Mouse (Mus musculus) megakaryocyte, embryonic 14.5 days (primary cell): ENCODE data around the gene Sp3. TPM values are rescaled to one million over a fixed set of nuclear protein-coding genes. Genes with fewer than 3 reads are reported as not detected.
"Not testable (repeated sequence)": the region's sequence is repeated elsewhere in the genome, so short reads cannot be mapped to it uniquely, and the experiment has no call there.

Experiments used
- H3K27me3 ChIP-seq: replicated peaks from 2 replicates; pipeline ENCODE3; 2012; ENCODE audit warnings: inconsistent platforms
- H3K36me3 ChIP-seq: replicated peaks from 2 replicates; pipeline ENCODE3; 2012; ENCODE audit warnings: low read length, inconsistent platforms, mixed read lengths
- H3K4me1 ChIP-seq: 2 replicates; pipeline ENCODE4 v1.6.1; 2012; ENCODE audit warnings: inconsistent platforms
- H3K4me3 ChIP-seq: replicated peaks from 2 replicates; pipeline ENCODE3; 2012; ENCODE audit warnings: moderate library complexity, mild to moderate bottlenecking, inconsistent platforms
- H3K9me3 ChIP-seq: 2 replicates; pipeline ENCODE4 v1.6.1; 2012; ENCODE audit warnings: inconsistent platforms
- FLI1 ChIP-seq: IDR thresholded peaks from 2 replicates; pipeline ENCODE4 v1.6.1; 2012; ENCODE audit warnings: low read length, inconsistent platforms, mixed read lengths
- GATA1 ChIP-seq: IDR thresholded peaks from 3 replicates; pipeline ENCODE4 v1.6.1; 2012; ENCODE audit warnings: mixed read lengths, low read length, inconsistent platforms, borderline replicate concordance
- polyA plus RNA-seq: library from polyadenylated mRNA; stranded (reverse); fragments of >175 nt; gene quantifications from 2 replicates; pipeline ENCODE4 v1.2.3, GENCODE M21; 2012; ENCODE audit warnings: low replicate concordance; ENCODE audit not compliant: insufficient read depth

Sp3 gene
- polyA plus RNA-seq = 2.3 and 2.5 TPM in 2 replicates

- Histone ChIP-seq H3K4me3 (peak within 1 kb of the TSS; percentile 91), H3K4me1 (peaks cover 38% of the 10 kb centered on the region), H3K9me3 (no peaks in the 10 kb centered on the region), H3K36me3 (peaks cover 10% of the 10 kb centered on the region), H3K27me3 (no peaks in the 10 kb centered on the region)
- peak; percentile 53; the same call in 1 of the 2 replicates for TF ChIP-seq FLI1
- TF ChIP-seq GATA1 = no peak
Measured at GRCm38 (mm10) chr2:72980337-72981074, at the start of gene Sp3. Gene Sp3 (minus strand): TSS chr2:72980446.

- TF ChIP-seq FLI1 = no peak
- no peak for TF ChIP-seq GATA1
- Histone ChIP-seq H3K4me1 (peaks cover 13% of the 10 kb centered on the region), H3K4me3 (no peak overlapping the region), H3K36me3 (no peaks in the 10 kb centered on the region), H3K9me3 (peaks cover 14% of the 10 kb centered on the region), H3K27me3 (no peaks in the 10 kb centered on the region)
Measured at GRCm38 (mm10) chr2:73029846-73030245, 49.6 kb upstream of the Sp3 start.

GRCm38 (mm10) chr2:73028019-73028418 is 47.8 kb upstream of the Sp3 start:
- Histone ChIP-seq H3K27me3 (no peaks in the 10 kb centered on the region), H3K4me1 (peaks cover 13% of the 10 kb centered on the region), H3K4me3 (no peak overlapping the region), H3K9me3 (peaks cover 14% of the 10 kb centered on the region), H3K36me3 (no peaks in the 10 kb centered on the region)
- TF ChIP-seq GATA1 (no peak), FLI1 (no peak)

GRCm38 (mm10) chr2:73027126-73027525 is 46.9 kb upstream of the Sp3 start:
- Histone ChIP-seq H3K9me3 (peaks cover 14% of the 10 kb centered on the region), H3K27me3 (no peaks in the 10 kb centered on the region), H3K4me1 (peaks cover 13% of the 10 kb centered on the region), H3K4me3 (no peak overlapping the region), H3K36me3 (no peaks in the 10 kb centered on the region)
- no peak for TF ChIP-seq FLI1
- no peak for TF ChIP-seq GATA1

GRCm38 (mm10) chr2:73023803-73024202 is 43.6 kb upstream of the Sp3 start:
- peaks cover 8% of the 10 kb centered on the region for H3K4me1 ChIP-seq
- TF ChIP-seq FLI1 (no peak), GATA1 (no peak)

GRCm38 (mm10) chr2:73021046-73021445 is 40.8 kb upstream of the Sp3 start:
- TF ChIP-seq GATA1 = no peak
- no peak for TF ChIP-seq FLI1
- Histone ChIP-seq H3K4me1 (peaks cover 8% of the 10 kb centered on the region), H3K27me3 (peaks cover 8% of the 10 kb centered on the region), H3K9me3 (peaks cover 14% of the 10 kb centered on the region), H3K36me3 (no peaks in the 10 kb centered on the region), H3K4me3 (no peak overlapping the region)

More at GRCm38 (mm10) chr2:73023803-73024202, 43.6 kb upstream of the Sp3 start:
- Histone ChIP-seq H3K4me3 (no peak overlapping the region), H3K27me3 (peaks cover 6% of the 10 kb centered on the region), H3K36me3 (no peaks in the 10 kb centered on the region), H3K9me3 (peaks cover 7% of the 10 kb centered on the region)

GRCm38 (mm10) chr2:73019371-73020146 is 39.3 kb upstream of the Sp3 start:
- Histone ChIP-seq H3K36me3 (no peaks in the 10 kb centered on the region), H3K9me3 (peaks cover 14% of the 10 kb centered on the region), H3K4me1 (peaks cover 8% of the 10 kb centered on the region), H3K27me3 (peaks cover 8% of the 10 kb centered on the region), H3K4me3 (no peak overlapping the region)
- TF ChIP-seq GATA1 (no peak), FLI1 (no peak)

- not testable (repeated sequence) for H3K4me3 ChIP-seq, H3K27me3 ChIP-seq, H3K36me3 ChIP-seq, H3K4me1 ChIP-seq
- peaks cover 45% of the 10 kb centered on the region for H3K9me3 ChIP-seq
Measured at GRCm38 (mm10) chr2:73014063-73014462, 33.8 kb upstream of the Sp3 start.

- H3K27me3 ChIP-seq = no peaks in the 10 kb centered on the region
- no peak overlapping the region for H3K4me3 ChIP-seq
- H3K9me3 ChIP-seq = peaks cover 50% of the 10 kb centered on the region
- no peak for TF ChIP-seq FLI1
- TF ChIP-seq GATA1 = no peak
- H3K36me3 ChIP-seq = peaks cover 3% of the 10 kb centered on the region
- no peaks in the 10 kb centered on the region; the same call in 1 of the 2 replicates for H3K4me1 ChIP-seq
Measured at GRCm38 (mm10) chr2:73012636-73013035, 32.4 kb upstream of the Sp3 start.

GRCm38 (mm10) chr2:73007472-73007871 is 27.2 kb upstream of the Sp3 start:
- H3K4me1 ChIP-seq = peaks cover 36% of the 10 kb centered on the region
- H3K9me3 ChIP-seq = peaks cover 32% of the 10 kb centered on the region
- H3K36me3 ChIP-seq = peaks cover 3% of the 10 kb centered on the region
- H3K27me3 ChIP-seq = no peaks in the 10 kb centered on the region
- no peak for TF ChIP-seq FLI1
- TF ChIP-seq GATA1 = no peak
- no peak overlapping the region for H3K4me3 ChIP-seq
